Mouse (Mus musculus) liver, embryonic 14.5 days (tissue): ENCODE measurements around the gene Ubap1l. TPM values are rescaled to one million over a fixed set of nuclear protein-coding genes. Genes with fewer than 3 reads are reported as not detected.

Experiments
- ATAC-seq: fragments of 200-750 bp; cut with Nextera tagmentation; 2 replicates; pipeline ENCODE4 v1.8.0; 2017; ENCODE audit warnings: moderate number of reproducible peaks, mild to moderate bottlenecking, moderate library complexity; ENCODE audit not compliant: insufficient read depth
- DNase-seq, 3 experiments: peaks; one replicate each; pipeline ENCODE4 v3.0.0-alpha.2; 2012 to 2013; ENCODE audit warnings: low read depth in 3 of 3, low spot score in 3 of 3
- H3K27ac ChIP-seq: fragments of 300-500 bp; sonication (generic); 2 replicates; pipeline ENCODE4 v1.5.1; 2014; ENCODE audit warnings: moderate library complexity, mild to moderate bottlenecking, control low read depth, inconsistent platforms
- H3K27me3 ChIP-seq: fragments of 300-500 bp; sonication (generic); 2 replicates; pipeline ENCODE4 v1.6.1; 2014; ENCODE audit warnings: mild to moderate bottlenecking, low read length, moderate library complexity; ENCODE audit not compliant: control insufficient read depth, insufficient read depth
- H3K36me3 ChIP-seq: fragments of 300-500 bp; sonication (generic); replicated peaks from 2 replicates; pipeline ENCODE4 v1.6.1; 2014; ENCODE audit warnings: low read depth; ENCODE audit not compliant: control insufficient read depth, insufficient read depth
- H3K4me1 ChIP-seq, 2 experiments: fragments of 200-500 bp in 1 of 2; fragments of 300-500 bp in 1 of 2; sonication (generic) in 1 of 2; replicated peaks; 2 replicates each; pipeline ENCODE4 v1.6.1; 2012 to 2014; ENCODE audit warnings: antibody characterized with exemption in 1 of 2, inconsistent platforms in 1 of 2, low read length in 1 of 2; ENCODE audit not compliant: control insufficient read depth in 2 of 2, insufficient read depth in 2 of 2
- H3K4me2 ChIP-seq: fragments of 300-500 bp; sonication (generic); 2 replicates; pipeline ENCODE4 v1.6.1; 2014; ENCODE audit warnings: low read depth, mild to moderate bottlenecking, control low read depth, moderate library complexity
- H3K4me3 ChIP-seq, 2 experiments: fragments of 200-500 bp in 1 of 2; fragments of 300-500 bp in 1 of 2; sonication (generic) in 1 of 2; 2 replicates each; pipeline ENCODE4 v1.5.1; 2012 to 2014; ENCODE audit warnings: low read depth in 2 of 2, low read length in 2 of 2, mild to moderate bottlenecking in 2 of 2, control low read depth in 1 of 2, inconsistent platforms in 1 of 2, moderate library complexity in 1 of 2; ENCODE audit not compliant: insufficient read depth in 1 of 2
- H3K9ac ChIP-seq: fragments of 300-500 bp; sonication (generic); replicated peaks from 2 replicates; pipeline ENCODE4 v1.6.1; 2014; ENCODE audit warnings: mild to moderate bottlenecking, control low read depth, moderate library complexity
- H3K9me3 ChIP-seq: fragments of 300-500 bp; sonication (generic); 2 replicates; pipeline ENCODE4 v1.6.1; 2016; ENCODE audit warnings: low read length, mixed read lengths; ENCODE audit not compliant: control insufficient read depth
- CTCF ChIP-seq: IDR thresholded peaks from 2 replicates; pipeline ENCODE4 v1.5.1; 2016; ENCODE audit warnings: antibody characterized with exemption, low read depth, control low read depth
- EP300 ChIP-seq: IDR thresholded peaks from 2 replicates; pipeline ENCODE4 v1.6.1; 2016; ENCODE audit warnings: antibody characterized with exemption, low read depth
- WGBS: fragments of 180-500 bp; shearing (Covaris S2); extraction: QIAGEN DNeasy Blood & Tissue Kit; methylation state at CpG from one replicate; pipeline ENCODE4 v1.1.7; 2014; ENCODE audit not compliant: insufficient replicate concordance; 5-methylcytosine and 5-hydroxymethylcytosine counted together
- polyA plus RNA-seq, 2 experiments: library from polyadenylated mRNA; depleted of rRNA in 1 of 2; stranded (reverse) in 1 of 2; unstranded in 1 of 2; fragments of >200 nt; fragmentation: Nextera tagmentation in 1 of 2; extraction: Ambion mirVana in 1 of 2; gene quantifications; 2 replicates each; pipeline versions ENCODE4 v1.2.1 to v1.2.3; 2012 to 2014

Ubap1l gene
- polyA plus RNA-seq (2012; rRNA removed) (0.13 and 0.14 TPM in 2 replicates), polyA plus RNA-seq (2014; fragmentation: Nextera tagmentation; extraction: Ambion mirVana) (0.10 TPM in 1 of 2 replicates, not detected in the other)

- ATAC-seq, result no peak
- Histone ChIP-seq H3K4me3 (no peak within 1 kb of the TSS), H3K36me3 (peaks cover 37% of the 10 kb centered on the region), H3K9me3 (no peaks in the 10 kb centered on the region), H3K4me1 (peaks cover 4 to 10% of the 10 kb centered on the region in 2 experiments; a peak in 3 of 4 replicates), H3K27me3 (no peaks in the 10 kb centered on the region), H3K4me2 (no peak within 1 kb of the TSS), H3K27ac (no peak within 1 kb of the TSS), H3K9ac (no peak within 1 kb of the TSS)
- DNase-seq, result no peak
- TF ChIP-seq EP300 (no peak), CTCF (no peak)
- WGBS, result 83% methylated on average over 16 of the region's 16 CpGs
Observed at GRCm38 (mm10) chr9:65360641-65361448, at the start of gene Ubap1l. Gene Ubap1l, plus strand, starts transcription at chr9:65361041.

DNA sequence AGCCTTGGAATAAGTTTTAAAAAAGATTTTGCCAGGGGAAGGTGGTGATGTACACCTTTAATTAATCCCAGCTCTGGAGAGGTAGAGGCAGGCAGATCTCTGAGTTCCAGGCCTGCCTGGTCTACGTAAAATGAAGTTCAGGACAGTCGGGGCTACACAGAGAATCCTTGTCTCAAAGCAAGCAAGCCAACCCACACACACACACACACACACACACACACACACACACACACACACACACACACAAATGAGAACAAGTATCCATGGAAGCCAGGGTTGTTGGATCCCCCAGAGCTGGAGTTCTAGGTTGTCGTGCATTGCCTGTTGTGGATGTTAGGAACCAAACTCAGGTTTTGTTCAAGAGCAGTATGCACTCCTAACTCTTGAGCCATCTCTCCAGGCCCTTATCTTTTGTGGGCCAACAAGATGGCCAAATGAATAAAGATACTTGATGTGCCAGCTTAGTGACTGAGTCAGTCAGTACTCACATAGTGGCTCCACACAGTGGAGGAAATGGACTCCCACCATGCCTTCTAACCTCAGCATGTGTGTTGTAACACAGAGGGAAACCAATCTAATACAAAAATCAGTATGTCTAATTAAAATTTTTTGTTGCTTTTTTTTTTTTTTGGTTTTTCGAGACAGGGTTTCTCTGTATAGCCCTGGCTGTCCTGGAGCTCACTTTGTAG is 48.0 kb upstream of the Ubap1l start:
- DNase-seq, result no peak
- no peaks in the 10 kb centered on the region for H3K9me3 ChIP-seq

GRCm38 (mm10) chr9:65313846-65314245 is 47.0 kb upstream of the Ubap1l start:
- 75% methylated on average over 1 of the region's 1 CpGs for WGBS
- TF ChIP-seq EP300 (no peak), CTCF (no peak)
- no peak overlapping the region for H3K27ac ChIP-seq
- no peaks in the 10 kb centered on the region for H3K27me3 ChIP-seq
- H3K4me3 ChIP-seq, result no peak overlapping the region
- H3K4me1 ChIP-seq, result no peaks in the 10 kb centered on the region
- no peak for DNase-seq
- H3K9me3 ChIP-seq, result no peaks in the 10 kb centered on the region
- H3K9ac ChIP-seq, result no peak overlapping the region
- no peak overlapping the region for H3K4me2 ChIP-seq
- peaks cover 24% of the 10 kb centered on the region for H3K36me3 ChIP-seq
- ATAC-seq, result no peak

More for the DNA sequence above, 48.0 kb upstream of the Ubap1l start:
- Histone ChIP-seq H3K9ac (no peak overlapping the region), H3K4me3 (no peak overlapping the region), H3K36me3 (peaks cover 29% of the 10 kb centered on the region), H3K4me2 (no peak overlapping the region), H3K27ac (no peak overlapping the region), H3K4me1 (no peaks in the 10 kb centered on the region), H3K27me3 (no peaks in the 10 kb centered on the region)
- 0 out of 2 replicates have a peak, but pooled peaks have one; percentile 23 for ATAC-seq
- WGBS, result 84% methylated on average over 4 of the region's 4 CpGs
- TF ChIP-seq CTCF, result no peak
- TF ChIP-seq EP300, result no peak

GRCm38 (mm10) chr9:65322255-65322900 is 38.5 kb upstream of the Ubap1l start:
- DNase-seq (no peak), ATAC-seq (no peak)
- no peaks in the 10 kb centered on the region for H3K9me3 ChIP-seq
- no peak overlapping the region for H3K27ac ChIP-seq
- no peaks in the 10 kb centered on the region for H3K27me3 ChIP-seq
- H3K4me1 ChIP-seq, result no peaks in the 10 kb centered on the region
- no peak overlapping the region for H3K4me3 ChIP-seq
- H3K36me3 ChIP-seq, result peaks cover 34% of the 10 kb centered on the region
- H3K4me2 ChIP-seq, result no peak overlapping the region
- TF ChIP-seq CTCF (no peak), EP300 (no peak)
- WGBS, result 80% methylated on average over 11 of the region's 11 CpGs
- no peak overlapping the region for H3K9ac ChIP-seq

- TF ChIP-seq CTCF (no peak), EP300 (no peak)
- no peaks in the 10 kb centered on the region for H3K9me3 ChIP-seq
- H3K4me2 ChIP-seq, result no peak overlapping the region
- no peaks in the 10 kb centered on the region for H3K27me3 ChIP-seq
- no peaks in the 10 kb centered on the region for H3K4me1 ChIP-seq
- no peak overlapping the region for H3K27ac ChIP-seq
- no peak overlapping the region for H3K4me3 ChIP-seq
- no peak for ATAC-seq
- DNase-seq, result no peak
- H3K36me3 ChIP-seq, result peaks cover 27% of the 10 kb centered on the region
- no peak overlapping the region for H3K9ac ChIP-seq
Observed at GRCm38 (mm10) chr9:65325971-65326370, 34.9 kb upstream of the Ubap1l start.
